ENCODE assay signal across 21 mouse cellular contexts in the genomic region with DNA sequence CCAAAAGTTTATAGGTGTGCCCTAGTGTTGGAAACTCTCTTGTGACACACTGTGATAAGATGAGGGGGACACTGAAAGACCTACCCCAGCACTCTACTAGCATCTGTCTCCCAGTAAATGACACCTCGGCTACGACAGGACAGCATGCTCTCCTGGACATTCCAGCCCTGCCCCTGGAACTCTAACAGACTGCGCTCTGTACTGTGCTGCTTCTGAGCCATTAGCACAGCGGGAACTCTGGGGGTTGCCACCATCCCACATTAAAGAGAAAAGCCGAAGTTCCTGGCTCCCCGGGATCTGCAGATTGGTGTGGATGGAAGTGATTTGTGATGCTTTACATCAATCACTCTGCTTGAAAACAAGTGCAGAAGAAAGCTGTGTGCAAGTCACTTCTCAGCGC.
DNase-seq lines count a peak whose midpoint lies in the region; ATAC-seq lines count a peak whose summit lies in the region.
"Had no signal": no experiment of that assay in that cellular context is flagged by ENCODE, and none has a peak within 500 bp of the region (broad histone marks: within the 10 kb centered on the region; RNA-seq: fewer than 3 reads in every experiment).

No protein-coding gene starts in this region.

- DNase-seq in heart, adult 11 months, result peak; percentile 55
- no peak for DNase-seq in heart, adult 8-10 months (ENCODE audit: low spot score)
- no peak for DNase-seq in heart, postnatal 36 days
- DNase-seq in embryo, embryonic 10.5 days (ENCODE audit: low spot score), result peak; percentile 39
- peak; percentile 51 for DNase-seq in forelimb bud, embryonic 11.5 days (ENCODE audit: low read depth, low spot score)
- DNase-seq in adrenal gland, postnatal 14 days, result no peak
- no peak for DNase-seq in MN1 (ENCODE audit: low spot score)
- DNase-seq: adrenal gland, postnatal 25 days; cerebellum, adult 9-10 months; gastrocnemius, postnatal 25 days; kidney, postnatal 36 days; liver; lung, postnatal 4 days; thymus, adult 18-20 months; thymus, postnatal 36 days had no signal

- H3K4me3 ChIP-seq in heart, embryonic 15.5 days, result no peak overlapping the region
- H3K4me3 ChIP-seq: embryonic facial prominence, embryonic 15.5 days; forebrain, embryonic 15.5 days; kidney, embryonic 15.5 days; liver, embryonic 15.5 days had no signal

- no peak overlapping the region for H3K27ac ChIP-seq in heart, embryonic 15.5 days
- H3K27ac ChIP-seq: embryonic facial prominence, embryonic 15.5 days; forebrain, embryonic 15.5 days; kidney, embryonic 15.5 days; liver, embryonic 15.5 days had no signal

- no peaks in the 10 kb centered on the region for H3K9me3 ChIP-seq in heart, embryonic 15.5 days (replicated peaks)
- H3K9me3 ChIP-seq: embryonic facial prominence, embryonic 15.5 days; forebrain, embryonic 15.5 days; kidney, embryonic 15.5 days; liver, embryonic 15.5 days had no signal

- H3K9ac ChIP-seq in heart, embryonic 15.5 days, result no peak overlapping the region
- H3K9ac ChIP-seq: embryonic facial prominence, embryonic 15.5 days; forebrain, embryonic 15.5 days; kidney, embryonic 15.5 days; liver, embryonic 15.5 days had no signal

- H3K4me2 ChIP-seq in heart, embryonic 15.5 days, result peak overlapping the region; percentile 46
- H3K4me2 ChIP-seq: embryonic facial prominence, embryonic 15.5 days; forebrain, embryonic 15.5 days; kidney, embryonic 15.5 days; liver, embryonic 15.5 days had no signal

- H3K36me3 ChIP-seq in heart, embryonic 15.5 days, result no peaks in the 10 kb centered on the region
- H3K36me3 ChIP-seq: embryonic facial prominence, embryonic 15.5 days; forebrain, embryonic 15.5 days; kidney, embryonic 15.5 days; liver, embryonic 15.5 days had no signal

- no peaks in the 10 kb centered on the region for H3K27me3 ChIP-seq in heart, embryonic 15.5 days
- H3K27me3 ChIP-seq: embryonic facial prominence, embryonic 15.5 days; forebrain, embryonic 15.5 days; liver, embryonic 15.5 days had no signal

- ATAC-seq in heart, embryonic 15.5 days (replicated peaks; ENCODE audit: insufficient number of reproducible peaks, insufficient read depth, low FRiP score, low read depth), result no peak
- ATAC-seq: forebrain, embryonic 15.5 days; intestine, postnatal 0 days had no signal

- intact Hi-C loops in heart, postnatal 36 days (cut with DNase I), result no loop called here

- H3K4me1 ChIP-seq in heart, embryonic 15.5 days (replicated peaks), result peaks cover 4% of the 10 kb centered on the region; the same call in 1 of the 2 replicates
- H3K4me1 ChIP-seq: embryonic facial prominence, embryonic 15.5 days; forebrain, embryonic 15.5 days; kidney, embryonic 15.5 days; liver, embryonic 15.5 days had no signal

- WGBS in heart, embryonic 15.5 days, result 9% methylated on average over 7 of the region's 7 CpGs

Comparison
In these comparisons a context has a peak if more than half of its experiments do, and no peak if none do; other contexts are left out.
1. DNase-seq: peak in heart, adult 11 months (single experiment), embryo, embryonic 10.5 days (single experiment) and forelimb bud, embryonic 11.5 days (single experiment); none in heart, adult 8-10 months (single experiment), heart, postnatal 36 days (0 of 2), adrenal gland, postnatal 14 days (single experiment) and MN1 (single experiment).